Mouse (Mus musculus) lung, postnatal 0 days (tissue): ENCODE data around the gene Brap.

ENCODE experiments used
- CTCF ChIP-seq: IDR thresholded peaks from 2 replicates; pipeline ENCODE4 v1.5.1; 2016; ENCODE audit warnings: antibody characterized with exemption, mild to moderate bottlenecking
- EP300 ChIP-seq: IDR thresholded peaks from 2 replicates; pipeline ENCODE4 v1.6.1; 2016; ENCODE audit warnings: antibody characterized with exemption, mild to moderate bottlenecking, control low read depth

DNA sequence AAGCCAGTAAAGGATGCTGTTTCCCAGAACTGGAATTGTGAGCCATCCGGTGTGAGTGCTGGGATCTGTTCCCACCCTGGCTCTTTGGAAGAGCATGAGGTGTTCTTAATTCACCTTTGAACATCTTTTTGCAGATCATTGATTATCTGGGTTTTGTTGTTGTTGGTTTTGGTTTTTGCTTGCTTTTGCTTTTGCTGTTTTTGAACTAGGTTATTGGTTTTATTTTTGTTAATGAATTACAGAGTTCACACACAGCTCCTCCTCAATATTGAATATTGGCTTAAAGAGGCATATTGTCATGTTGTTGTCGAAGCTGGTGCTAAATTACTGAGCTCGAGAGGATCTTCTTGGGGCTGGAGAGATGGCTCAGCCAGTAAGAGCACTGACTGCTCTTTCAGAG lies 76.3 kb downstream of the Brap start:
- TF ChIP-seq CTCF: no peak
- TF ChIP-seq EP300: no peak
